Mouse (Mus musculus): Measurements from ENCODE around the gene Chkb.
"Not testable (repeated sequence)": the region's sequence is repeated elsewhere in the genome, so short reads cannot be mapped to it uniquely, and the experiment has no call there.

Gene Chkb

GRCm38 (mm10) chr15:89453865-89454478, 24.3 kb upstream of the Chkb start, which contains the start of gene Mapk8ip2:
Gene Mapk8ip2 (plus strand): TSS chr15:89453913.
- no peak for DNase-seq (ENCODE audit: low spot score)

DNA sequence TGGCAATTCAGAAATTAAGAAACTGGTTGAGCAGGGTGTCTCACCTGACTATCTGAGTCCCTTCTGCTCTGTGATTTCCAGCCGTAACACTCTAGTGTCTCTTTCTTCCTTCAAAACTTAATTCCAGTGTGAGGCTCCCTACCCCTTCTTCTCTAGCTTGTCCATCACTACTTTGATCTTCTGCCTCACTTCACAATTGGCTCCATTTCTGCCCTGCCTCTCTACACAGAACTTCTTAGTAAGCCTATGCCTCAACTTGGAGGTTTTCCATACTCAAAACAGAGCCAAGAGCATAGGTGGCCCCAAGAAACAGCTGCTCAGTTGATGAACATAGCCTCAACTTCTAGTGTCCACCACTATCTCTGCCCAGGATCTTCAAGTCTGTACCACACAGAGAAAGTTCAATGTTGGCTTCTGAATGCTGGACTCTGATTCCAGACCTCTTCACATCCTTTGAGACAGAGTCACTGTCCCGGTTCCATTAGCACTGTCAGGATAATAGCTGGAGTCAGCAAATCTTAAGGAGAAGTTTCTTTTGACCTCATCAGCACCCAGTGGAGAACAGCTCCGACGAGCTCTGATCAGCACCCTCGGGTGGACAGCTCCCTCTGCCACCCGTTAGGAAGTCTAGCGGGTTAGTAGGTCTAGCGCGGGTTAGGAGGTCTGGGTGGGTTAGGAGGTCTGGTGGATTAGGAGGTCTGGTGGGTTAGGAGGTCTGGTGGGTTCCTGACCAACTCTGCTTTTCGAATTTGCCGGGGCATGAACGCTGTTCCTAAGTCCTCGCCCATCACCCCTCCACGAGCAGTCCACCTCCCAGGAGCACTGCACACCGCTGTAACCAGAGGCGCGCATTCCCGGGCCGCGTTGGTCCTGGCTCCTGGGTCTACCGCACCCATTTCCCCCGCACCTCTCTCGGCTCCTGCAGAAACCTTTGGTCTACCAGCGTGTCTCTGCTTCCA, 23.5 kb upstream of the Chkb start:
- DNase-seq (ENCODE audit: low spot score): peak; percentile 48

- DNase-seq (ENCODE audit: low spot score): no peak
These were observed 12.9 kb upstream of the Chkb start for GRCm38 (mm10) chr15:89442486-89443070.

GRCm38 (mm10) chr15:89435878-89436277, 6.2 kb upstream of the Chkb start:
- no peak for DNase-seq (ENCODE audit: low spot score)

GRCm38 (mm10) chr15:89434136-89434535, 4.4 kb upstream of the Chkb start:
- DNase-seq (ENCODE audit: low spot score): no peak

DNA sequence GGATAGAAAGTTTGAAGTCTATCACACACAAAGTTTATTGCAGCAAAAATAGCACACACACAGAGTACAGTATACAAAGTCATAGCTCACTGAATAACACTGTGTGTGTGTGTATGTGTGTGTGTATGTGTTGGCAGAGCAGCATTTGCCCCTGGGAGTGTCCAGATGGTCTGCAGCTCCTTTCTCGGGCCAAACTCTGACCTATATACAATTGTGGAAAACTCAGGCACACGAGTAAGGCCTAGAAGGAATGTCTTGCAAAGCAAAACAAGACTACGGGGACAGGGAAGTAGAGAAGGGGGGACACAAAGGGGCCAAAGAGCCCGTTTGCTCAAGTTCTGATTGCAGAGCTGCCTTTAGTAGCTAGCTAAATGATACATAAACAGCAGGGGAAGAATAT, 3.2 kb upstream of the Chkb start:
- no peak for DNase-seq (ENCODE audit: low spot score)

DNA sequence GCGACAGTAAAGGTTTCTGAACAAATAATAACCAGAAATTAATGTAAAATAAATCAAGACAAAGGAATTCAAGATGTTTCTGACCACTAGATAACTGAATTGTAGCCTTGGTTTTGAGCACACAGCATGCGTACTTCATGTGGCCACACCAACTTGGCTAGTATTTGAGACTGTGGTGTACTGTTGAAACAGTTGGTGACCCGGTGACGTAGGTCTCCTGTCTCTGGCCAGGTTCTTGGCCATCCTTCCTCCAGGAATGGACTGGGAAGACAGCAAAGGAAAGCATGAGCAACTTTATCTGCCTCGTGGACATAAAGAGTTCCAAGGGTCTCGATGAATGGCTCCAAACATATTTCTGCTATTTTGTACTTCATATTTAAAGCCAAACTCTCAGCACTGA, 2.1 kb upstream of the Chkb start:
- no peak for DNase-seq (ENCODE audit: low spot score)

- DNase-seq (ENCODE audit: low spot score): no peak
These were observed 1.6 kb upstream of the Chkb start for GRCm38 (mm10) chr15:89431271-89431670.

GRCm38 (mm10) chr15:89430771-89431170, 1.1 kb upstream of the Chkb start:
- DNase-seq (ENCODE audit: low spot score): not testable (repeated sequence)

GRCm38 (mm10) chr15:89430341-89430740, 633 bp upstream of the Chkb start:
- no peak for DNase-seq (ENCODE audit: low spot score)

DNA sequence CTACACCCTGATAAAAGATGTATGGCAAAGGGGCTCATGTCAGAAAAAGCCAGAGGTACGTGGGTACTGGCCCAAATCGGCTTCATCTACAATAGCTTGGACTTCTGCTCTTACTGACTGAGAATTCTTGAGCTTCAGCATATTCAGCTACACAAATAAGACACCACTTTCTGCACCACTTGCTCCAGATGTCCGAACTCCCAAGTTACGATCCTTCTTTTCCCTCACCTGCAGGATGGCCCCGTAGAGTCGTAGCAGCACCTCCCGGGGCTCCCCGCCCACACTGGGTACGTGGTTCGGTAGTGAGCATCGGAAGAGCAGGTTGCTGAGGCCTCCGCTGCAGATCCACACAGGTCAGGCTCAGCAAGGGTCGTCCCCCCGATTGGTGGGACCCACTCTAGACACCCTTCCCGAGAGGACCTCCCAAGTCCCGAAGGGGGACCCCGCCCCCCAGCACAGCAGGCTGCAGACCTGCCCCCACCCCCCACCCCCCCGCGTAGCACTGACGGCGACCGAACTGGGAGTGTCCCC, 822 bp downstream of the Chkb start:
- DNase-seq (ENCODE audit: low spot score): no peak

GRCm38 (mm10) chr15:89428136-89428790, 1.4 kb downstream of the Chkb start:
- no peak for DNase-seq (ENCODE audit: low spot score)

DNA sequence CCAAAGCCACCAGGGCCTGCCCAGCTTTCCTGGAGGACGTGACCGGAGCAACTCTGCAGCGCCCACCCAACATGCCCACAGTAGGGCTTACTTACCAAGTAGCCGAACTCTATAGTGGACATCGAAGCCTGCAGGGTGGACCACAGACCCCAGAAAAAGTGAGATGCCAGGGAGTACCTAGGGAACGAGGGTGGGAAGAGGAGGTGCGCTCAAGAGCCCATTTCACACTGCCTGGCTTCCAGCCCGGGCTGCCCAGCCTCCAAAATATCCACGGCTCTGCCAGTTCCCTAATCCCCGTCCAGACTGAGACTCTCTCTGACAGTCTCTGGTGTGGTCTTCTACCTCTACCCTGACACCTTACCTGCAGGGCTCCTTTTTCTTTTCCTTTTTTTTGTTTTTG, 3.0 kb downstream of the Chkb start:
- DNase-seq (ENCODE audit: low spot score): no peak

DNA sequence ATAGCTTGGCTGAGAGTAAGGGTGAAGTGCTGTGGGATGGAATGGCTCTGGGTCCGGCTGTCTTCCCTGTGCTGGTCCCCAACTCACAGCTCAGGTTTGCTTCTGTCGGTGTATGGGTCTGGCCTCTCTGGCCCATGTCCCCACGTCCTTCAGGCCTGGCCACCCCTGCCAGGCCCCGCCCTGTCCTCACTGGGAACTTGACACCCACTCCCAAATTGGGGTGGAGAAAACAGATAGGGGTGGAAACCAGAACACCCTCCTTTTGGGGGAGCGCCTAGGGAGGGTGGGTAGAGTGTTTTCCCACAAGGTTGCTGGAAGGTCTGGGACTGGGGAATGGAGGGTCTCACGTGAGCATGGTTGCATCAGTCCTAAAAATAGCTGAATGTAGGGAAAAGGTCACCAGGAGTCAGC, 4.0 kb downstream of the Chkb start, which contains the start of gene Cpt1b:
Gene Cpt1b (minus strand): TSS at position 153 of the 411 bp plus-strand sequence.
- DNase-seq (ENCODE audit: low spot score): no peak

DNA sequence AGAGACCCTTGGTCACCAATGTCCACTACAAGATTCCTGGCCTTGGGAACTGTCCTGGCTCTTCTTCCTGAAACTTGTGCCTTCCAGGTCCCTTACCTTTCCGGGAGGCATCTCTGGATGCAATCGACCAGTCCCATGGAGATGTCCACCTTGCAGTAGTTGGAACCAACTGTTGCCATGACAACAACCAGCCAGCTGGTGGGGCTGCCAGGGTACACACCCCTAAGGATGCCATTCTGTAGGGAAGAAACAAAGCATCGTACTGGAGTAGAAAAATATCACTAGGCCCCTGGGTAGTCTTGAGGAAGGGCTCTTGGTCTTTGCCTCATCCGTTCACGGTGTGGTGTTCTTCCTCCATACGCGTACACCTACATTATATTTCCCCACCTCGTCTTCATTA, 5.1 kb downstream of the Chkb start:
- DNase-seq (ENCODE audit: low spot score): no peak

DNA sequence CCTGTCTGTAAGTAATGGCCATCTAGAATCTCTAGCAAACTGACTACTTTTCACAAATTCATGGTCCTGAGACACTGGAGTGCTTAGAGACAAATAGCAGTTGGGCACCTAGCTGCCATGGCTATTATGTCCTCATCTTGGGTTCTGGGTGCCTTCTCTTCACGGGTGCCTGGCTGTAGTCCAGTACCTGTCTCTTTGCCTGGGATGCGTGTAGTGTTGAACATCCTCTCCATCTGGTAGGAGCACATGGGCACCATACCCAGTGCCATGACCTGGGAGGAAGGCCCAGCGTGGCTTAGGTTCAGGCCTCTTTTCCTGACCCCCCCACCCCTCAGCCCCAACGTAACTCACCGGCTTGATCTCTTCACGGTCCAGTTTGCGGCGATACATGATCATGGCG, 7.8 kb downstream of the Chkb start:
- DNase-seq (ENCODE audit: low spot score): no peak

DNA sequence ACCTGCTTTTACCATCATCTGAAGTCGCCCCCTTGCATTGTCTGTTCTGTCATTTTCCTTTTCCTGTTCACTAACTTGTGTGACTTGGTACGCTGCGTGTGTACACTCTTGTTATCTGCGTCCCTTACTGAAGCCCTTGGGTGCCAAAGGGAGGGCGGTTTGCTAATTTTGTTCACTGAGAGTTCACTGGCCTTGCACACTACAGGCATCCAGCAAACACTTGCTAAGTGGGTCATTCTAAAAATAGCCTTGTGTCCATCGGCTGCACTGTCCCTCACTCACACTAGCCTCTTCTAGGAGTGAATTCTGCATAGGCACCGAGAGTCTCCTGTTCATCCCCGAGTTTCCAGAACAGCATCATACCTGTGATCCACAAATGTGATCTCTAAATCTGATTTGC, 14.4 kb downstream of the Chkb start:
- DNase-seq (ENCODE audit: low spot score): no peak

- DNase-seq (ENCODE audit: low spot score): no peak
These were observed 19.6 kb downstream of the Chkb start, which contains the start of gene Syce3 for GRCm38 (mm10) chr15:89410118-89410517. Gene Syce3 (minus strand): TSS chr15:89410503.

DNA sequence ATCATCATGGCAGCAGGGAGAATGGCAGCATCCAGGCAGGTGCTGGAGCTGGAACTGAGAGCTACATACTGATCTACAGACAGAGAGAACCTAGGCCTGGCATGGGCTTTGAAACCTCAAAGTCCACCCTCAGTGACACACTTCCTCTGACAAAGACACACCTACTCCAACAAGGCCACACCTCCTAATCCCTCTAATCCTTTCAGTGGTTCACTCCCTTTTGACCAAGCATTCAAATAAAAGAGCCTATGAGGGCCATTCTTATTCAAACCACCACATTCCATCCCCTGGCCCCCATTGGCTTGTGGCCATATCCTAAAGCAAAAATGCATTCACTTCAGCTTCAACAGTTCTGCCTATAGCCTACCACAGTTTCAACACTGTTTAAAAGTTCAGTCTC, 23.0 kb downstream of the Chkb start:
- no peak for DNase-seq (ENCODE audit: low spot score)

DNA sequence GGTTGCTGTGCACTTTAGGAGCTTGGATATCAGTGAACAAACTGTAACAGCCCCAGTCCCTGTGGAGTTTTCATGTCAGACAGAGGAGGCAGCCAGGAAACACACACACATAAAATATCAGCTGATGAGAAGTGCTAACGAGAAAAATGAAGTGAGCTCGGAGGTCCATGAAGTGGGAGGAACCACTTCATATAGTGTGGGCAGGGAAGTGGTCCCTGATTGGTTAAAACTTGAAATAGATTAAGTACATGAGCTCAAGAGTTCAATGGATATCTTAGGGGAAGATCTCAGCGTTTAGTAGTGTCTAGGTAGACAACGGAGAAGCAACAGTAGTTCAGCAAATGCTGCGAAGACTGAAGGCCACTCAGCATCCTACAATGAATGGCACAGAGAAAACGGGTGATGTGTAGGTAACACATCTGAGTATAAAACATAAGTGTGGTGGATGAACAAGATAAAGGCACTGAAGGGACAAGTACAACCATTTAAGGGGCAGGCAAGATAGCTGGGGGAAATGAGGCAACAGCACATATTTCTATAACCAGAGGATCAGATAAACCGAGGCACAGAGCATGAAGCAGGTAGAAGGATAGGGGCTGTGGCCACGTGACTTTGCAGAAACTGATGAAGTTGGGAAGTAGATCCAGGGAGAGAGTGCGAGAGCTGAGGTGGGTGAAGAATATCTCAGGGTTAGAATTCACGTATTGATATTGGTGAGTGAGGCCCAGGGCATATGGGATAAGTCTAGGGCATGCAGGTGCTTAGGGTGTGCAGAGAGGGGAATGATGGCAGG, 24.7 kb downstream of the Chkb start:
- DNase-seq (ENCODE audit: low spot score): no peak

- DNase-seq (ENCODE audit: low spot score): no peak
These were observed 27.2 kb downstream of the Chkb start for GRCm38 (mm10) chr15:89402471-89402870.
